In the genomic region with DNA sequence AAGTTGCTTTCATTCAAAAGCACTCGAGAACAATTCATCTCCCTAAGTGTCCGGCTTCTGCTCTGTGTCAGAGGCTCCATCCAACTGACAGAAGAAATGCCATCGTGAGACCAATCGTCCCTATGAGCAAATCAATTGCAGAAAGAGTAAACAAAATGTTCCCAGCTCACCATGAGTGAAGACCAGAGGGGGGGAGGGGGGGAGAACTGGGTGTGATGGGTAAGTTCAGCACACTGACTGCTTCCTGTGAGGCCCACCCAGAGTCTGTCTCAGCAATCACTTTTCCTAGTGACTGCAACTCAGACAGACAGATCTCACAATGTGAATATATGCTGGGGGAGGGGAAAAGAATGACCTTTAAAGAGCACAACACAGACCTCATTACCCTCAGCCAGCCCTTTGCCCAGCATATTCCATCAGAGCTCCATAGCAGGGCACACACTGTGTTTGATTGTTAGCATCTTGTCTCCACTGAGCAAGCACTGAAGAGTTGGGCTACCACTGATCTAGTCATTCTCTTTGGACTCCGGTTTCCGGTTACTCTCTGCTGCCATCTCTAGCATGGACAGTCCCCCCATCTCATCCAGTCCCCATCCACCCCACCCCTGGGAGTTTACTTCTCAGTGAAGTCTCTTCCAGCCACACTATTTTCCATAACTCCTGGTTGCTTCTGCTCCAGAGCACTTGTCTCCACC, we compare ENCODE assay signal across 9 mouse cellular contexts. TPM values are rescaled to one million over a fixed set of nuclear protein-coding genes. Genes with fewer than 3 reads are reported as not detected.
DNase-seq lines count a peak whose midpoint lies in the region; ATAC-seq and TF ChIP-seq lines count a peak whose summit lies in the region.
"Had no signal": no experiment of that assay in that cellular context is flagged by ENCODE, and none has a peak within 500 bp of the region (broad histone marks: within the 10 kb centered on the region; RNA-seq: fewer than 3 reads in every experiment).

No protein-coding gene starts in this region.

- 11% methylated on average over 6 of the region's 6 CpGs for WGBS in lung, embryonic 15.5 days
- WGBS in intestine, postnatal 0 days, result 20% methylated on average over 6 of the region's 6 CpGs
- WGBS in neural tube, embryonic 13.5 days, result 25% methylated on average over 6 of the region's 6 CpGs

- TF ChIP-seq POLR2A in embryonic fibroblast, embryonic 13.5 days (IDR thresholded peaks at IDR 0.05; ENCODE audit: low read depth, low read length), result no peak

- H3K36me3 ChIP-seq in lung, embryonic 15.5 days, result no peaks in the 10 kb centered on the region
- H3K36me3 ChIP-seq in intestine, postnatal 0 days (ENCODE audit: control insufficient read depth, insufficient read depth), result no peaks in the 10 kb centered on the region
- no peaks in the 10 kb centered on the region for H3K36me3 ChIP-seq in neural tube, embryonic 13.5 days

- H3K4me3 ChIP-seq in lung, embryonic 15.5 days, result peak overlapping the region; percentile 82
- peak overlapping the region; percentile 27 for H3K4me3 ChIP-seq in embryonic fibroblast, embryonic 13.5 days (ENCODE audit: insufficient read depth, low read length)
- H3K4me3 ChIP-seq in intestine, postnatal 0 days (ENCODE audit: low read depth, low read length), result no peak overlapping the region
- H3K4me3 ChIP-seq in neural tube, embryonic 13.5 days, result peak overlapping the region; percentile 79

- no peak for DNase-seq in lung, postnatal 25 days (ENCODE audit: low spot score)
- DNase-seq in layer of hippocampus, adult 11-12 months (ENCODE audit: low spot score), result no peak
- DNase-seq in left cerebral cortex, adult 8-10 months (ENCODE audit: low spot score in 2 of 2), result no peak
- no peak for DNase-seq in adrenal gland, postnatal 25 days

- no peaks in the 10 kb centered on the region for H3K9me3 ChIP-seq in lung, embryonic 15.5 days
- H3K9me3 ChIP-seq in intestine, postnatal 0 days (ENCODE audit: control insufficient read depth), result no peaks in the 10 kb centered on the region
- no peaks in the 10 kb centered on the region for H3K9me3 ChIP-seq in neural tube, embryonic 13.5 days

- no peak overlapping the region for H3K27ac ChIP-seq in lung, embryonic 15.5 days
- no peak overlapping the region for H3K27ac ChIP-seq in embryonic fibroblast, embryonic 13.5 days (ENCODE audit: insufficient read depth, low read length)
- H3K27ac ChIP-seq in intestine, postnatal 0 days (ENCODE audit: low read depth, low read length), result no peak overlapping the region
- peak overlapping the region; percentile 87 for H3K27ac ChIP-seq in neural tube, embryonic 13.5 days (replicated peaks)

- H3K9ac ChIP-seq in lung, embryonic 15.5 days, result peak overlapping the region; percentile 16
- H3K9ac ChIP-seq in intestine, postnatal 0 days (ENCODE audit: low read depth, low read length), result no peak overlapping the region
- H3K9ac ChIP-seq in neural tube, embryonic 13.5 days, result peak overlapping the region; percentile 83

- H3K27me3 ChIP-seq in lung, embryonic 15.5 days, result peaks cover 12% of the 10 kb centered on the region; the same call in 1 of the 2 replicates
- H3K27me3 ChIP-seq in intestine, postnatal 0 days (replicated peaks; ENCODE audit: control insufficient read depth, insufficient read depth, low read length), result no peaks in the 10 kb centered on the region
- H3K27me3 ChIP-seq in neural tube, embryonic 13.5 days, result peaks cover 4% of the 10 kb centered on the region; the same call in 1 of the 2 replicates

- H3K4me1 ChIP-seq in lung, embryonic 15.5 days, result peaks cover 62% of the 10 kb centered on the region
- H3K4me1 ChIP-seq in embryonic fibroblast, embryonic 13.5 days (ENCODE audit: control insufficient read depth, insufficient read depth, low read length), result peaks cover 19% of the 10 kb centered on the region
- 0 out of 2 replicates have a peak, but pooled peaks cover 3% of the 10 kb centered on the region for H3K4me1 ChIP-seq in intestine, postnatal 0 days (replicated peaks; ENCODE audit: control insufficient read depth, insufficient read depth, low read length)
- H3K4me1 ChIP-seq in neural tube, embryonic 13.5 days (replicated peaks), result peaks cover 91% of the 10 kb centered on the region

- ATAC-seq in lung, embryonic 15.5 days (ENCODE audit: borderline replicate concordance, extremely low read depth, low FRiP score, low TSS enrichment), result no peak
- no peak for ATAC-seq in intestine, postnatal 0 days
- no peak for ATAC-seq in neural tube, embryonic 13.5 days (ENCODE audit: low read depth)

- no peak for TF ChIP-seq CTCF in embryonic fibroblast, embryonic 13.5 days (IDR thresholded peaks at IDR 0.05; ENCODE audit: borderline replicate concordance, insufficient read depth, low read length)
- 0 out of 2 replicates have a peak, but pooled peaks have one; percentile 22 for TF ChIP-seq CTCF in intestine, postnatal 0 days (IDR thresholded peaks at IDR 0.05; ENCODE audit: low read depth)

- H3K4me2 ChIP-seq in lung, embryonic 15.5 days, result peak overlapping the region; percentile 77
- H3K4me2 ChIP-seq in intestine, postnatal 0 days (replicated peaks; ENCODE audit: low read depth), result peak overlapping the region; percentile 95
- H3K4me2 ChIP-seq in neural tube, embryonic 13.5 days, result peak overlapping the region; percentile 89

RNA-seq across cellular contexts. Expression of gene Racgap1, which starts 2.2 kb away (rescaled TPM):
- 174 and 186 TPM in 2 replicates for polyA plus RNA-seq in lung, embryonic 15.5 days (2015; fragmentation: Nextera tagmentation; extraction: Ambion mirVana)
- 47.1 and 72.4 TPM in 2 replicates for polyA plus RNA-seq in embryonic fibroblast, embryonic 13.5 days (2011; ENCODE audit: insufficient read length, low read depth, missing spikeins)
- 23.2 and 25.7 TPM in 2 replicates for polyA plus RNA-seq in intestine, postnatal 0 days (2015; fragmentation: Nextera tagmentation; extraction: Ambion mirVana)
- 130 and 133 TPM in 2 replicates for polyA plus RNA-seq in neural tube, embryonic 13.5 days (2015; fragmentation: Nextera tagmentation; extraction: Ambion mirVana)
- 10 to 100 TPM in 2 of 4 experiments, 1 to 10 TPM in 2; 9.3 to 11.5 (median 10.2) TPM for total RNA-seq in left cerebral cortex, adult 8-10 months (2022)
- 13.4 and 13.6 TPM in 2 replicates for total RNA-seq in adrenal gland, postnatal 25 days (2021)

RNA-seq across cellular contexts. Expression of gene Asic1, which starts 21.0 kb away (rescaled TPM):
- 1.4 and 1.8 TPM in 2 replicates for polyA plus RNA-seq in lung, embryonic 15.5 days (2015; fragmentation: Nextera tagmentation; extraction: Ambion mirVana)
- polyA plus RNA-seq in embryonic fibroblast, embryonic 13.5 days (2011; ENCODE audit: insufficient read length, low read depth, missing spikeins), result 0.65 and 1.0 TPM in 2 replicates
- 1.4 and 2.1 TPM in 2 replicates for polyA plus RNA-seq in intestine, postnatal 0 days (2015; fragmentation: Nextera tagmentation; extraction: Ambion mirVana)
- polyA plus RNA-seq in neural tube, embryonic 13.5 days (2015; fragmentation: Nextera tagmentation; extraction: Ambion mirVana), result 76.0 and 77.8 TPM in 2 replicates
- total RNA-seq in left cerebral cortex, adult 8-10 months (2022), result 10 to 100 TPM; 68.4 to 78.4 (median 74.8) TPM
- 0.33 and 0.49 TPM in 2 replicates for total RNA-seq in adrenal gland, postnatal 25 days (2021)

RNA-seq across cellular contexts. Expression of gene Aqp6, which starts 48.0 kb away (rescaled TPM):
- polyA plus RNA-seq in lung, embryonic 15.5 days (2015; fragmentation: Nextera tagmentation; extraction: Ambion mirVana), result not detected in 2 replicates
- not detected in 2 replicates for polyA plus RNA-seq in embryonic fibroblast, embryonic 13.5 days (2011; ENCODE audit: insufficient read length, low read depth, missing spikeins)
- polyA plus RNA-seq in intestine, postnatal 0 days (2015; fragmentation: Nextera tagmentation; extraction: Ambion mirVana), result not detected in 2 replicates
- polyA plus RNA-seq in neural tube, embryonic 13.5 days (2015; fragmentation: Nextera tagmentation; extraction: Ambion mirVana), result 3.5 and 3.6 TPM in 2 replicates
- total RNA-seq in left cerebral cortex, adult 8-10 months (2022), result 1 to 10 TPM in 2 of 4 experiments, under 1 TPM in 2; 0.42 to 1.1 (median 0.77) TPM
- not detected in 2 replicates for total RNA-seq in adrenal gland, postnatal 25 days (2021)
- polyA plus RNA-seq: large intestine, adult 2 months had no signal

RNA-seq across cellular contexts. Expression of gene Smarcd1, which starts 52.7 kb away (rescaled TPM):
- 41.1 and 50.7 TPM in 2 replicates for polyA plus RNA-seq in lung, embryonic 15.5 days (2015; fragmentation: Nextera tagmentation; extraction: Ambion mirVana)
- polyA plus RNA-seq in embryonic fibroblast, embryonic 13.5 days (2011; ENCODE audit: insufficient read length, low read depth, missing spikeins), result 28.1 and 36.8 TPM in 2 replicates
- 13.2 and 13.3 TPM in 2 replicates for polyA plus RNA-seq in intestine, postnatal 0 days (2015; fragmentation: Nextera tagmentation; extraction: Ambion mirVana)
- 117 and 134 TPM in 2 replicates for polyA plus RNA-seq in neural tube, embryonic 13.5 days (2015; fragmentation: Nextera tagmentation; extraction: Ambion mirVana)
- total RNA-seq in left cerebral cortex, adult 8-10 months (2022), result 100 to 1,000 TPM; 152 to 159 (median 156) TPM
- 51.9 and 63.6 TPM in 2 replicates for total RNA-seq in adrenal gland, postnatal 25 days (2021)

RNA-seq across cellular contexts. Expression of gene Gm17349, which starts 56.1 kb away (rescaled TPM):
- not detected in 2 replicates for polyA plus RNA-seq in lung, embryonic 15.5 days (2015; fragmentation: Nextera tagmentation; extraction: Ambion mirVana)
- polyA plus RNA-seq in embryonic fibroblast, embryonic 13.5 days (2011; ENCODE audit: insufficient read length, low read depth, missing spikeins), result not detected in 2 replicates
- polyA plus RNA-seq in intestine, postnatal 0 days (2015; fragmentation: Nextera tagmentation; extraction: Ambion mirVana), result 1.2 and 3.0 TPM in 2 replicates
- polyA plus RNA-seq in neural tube, embryonic 13.5 days (2015; fragmentation: Nextera tagmentation; extraction: Ambion mirVana), result not detected in 2 replicates
- total RNA-seq in left cerebral cortex, adult 8-10 months (2022), result 1 to 10 TPM; 3.4 to 9.2 (median 4.9) TPM
- total RNA-seq in adrenal gland, postnatal 25 days (2021), result 30.4 and 43.7 TPM in 2 replicates
- polyA plus RNA-seq: large intestine, adult 2 months had no signal

Comparison
In these comparisons a context has a peak if more than half of its experiments do, and no peak if none do; other contexts are left out.
1. RNA of gene Asic1, which starts 21.0 kb away (polyA plus RNA-seq): 76.0 to 77.8 TPM in neural tube, embryonic 13.5 days; 1.4 to 1.8 TPM in lung, embryonic 15.5 days, 1.4 to 2.1 TPM in intestine, postnatal 0 days and 0.65 to 1.0 TPM in embryonic fibroblast, embryonic 13.5 days; every median in the first group is over 10 times any median in the second.
2. Peak in every context shown above with its lines, with median percentiles within 50 percentile points of each other: H3K4me2 ChIP-seq.